Mouse (Mus musculus) embryonic facial prominence, embryonic 14.5 days (tissue): ENCODE results near the gene Rab3il1. TPM values are rescaled to one million over a fixed set of nuclear protein-coding genes. Genes with fewer than 3 reads are reported as not detected.

Experiments used
- ATAC-seq: fragments of 200-750 bp; cut with Nextera tagmentation; 2 replicates; pipeline ENCODE4 v1.8.0; 2017; ENCODE audit warnings: low read depth, moderate number of reproducible peaks, moderate TSS enrichment
- DNase-seq: peaks from one replicate; pipeline ENCODE4 v3.0.0-alpha.2; 2015; ENCODE audit warnings: low spot score
- H3K27ac ChIP-seq: fragments of 300-500 bp; sonication (generic); replicated peaks from 2 replicates; pipeline ENCODE4 v1.5.1; 2014; ENCODE audit warnings: low read depth, mild to moderate bottlenecking, low read length, moderate library complexity
- H3K27me3 ChIP-seq: fragments of 300-500 bp; sonication (generic); replicated peaks from 2 replicates; pipeline ENCODE4 v1.6.1; 2014; ENCODE audit warnings: low read length; ENCODE audit not compliant: control insufficient read depth, insufficient read depth
- H3K36me3 ChIP-seq: fragments of 300-500 bp; sonication (generic); 2 replicates; pipeline ENCODE4 v1.6.1; 2014; ENCODE audit warnings: low read length, mixed read lengths; ENCODE audit not compliant: control insufficient read depth, insufficient read depth
- H3K4me1 ChIP-seq: fragments of 300-500 bp; sonication (generic); 2 replicates; pipeline ENCODE4 v1.6.1; 2014; ENCODE audit warnings: antibody characterized with exemption, low read length; ENCODE audit not compliant: control insufficient read depth, insufficient read depth
- H3K4me2 ChIP-seq: fragments of 300-500 bp; sonication (generic); 2 replicates; pipeline ENCODE4 v1.6.1; 2014; ENCODE audit warnings: low read depth, mild to moderate bottlenecking, low read length, moderate library complexity, mixed read lengths
- H3K4me3 ChIP-seq: fragments of 300-500 bp; sonication (generic); 2 replicates; pipeline ENCODE4 v1.5.1; 2014; ENCODE audit warnings: low read depth, mild to moderate bottlenecking, low read length
- H3K9ac ChIP-seq: fragments of 300-500 bp; sonication (generic); 2 replicates; pipeline ENCODE4 v1.6.1; 2014; ENCODE audit warnings: low read depth, mild to moderate bottlenecking, low read length, moderate library complexity, mixed read lengths
- H3K9me3 ChIP-seq: fragments of 300-500 bp; sonication (generic); 2 replicates; pipeline ENCODE4 v1.6.1; 2016; ENCODE audit warnings: low read length; ENCODE audit not compliant: control insufficient read depth
- WGBS: fragments of 180-500 bp; shearing (Covaris S2); extraction: QIAGEN DNeasy Blood & Tissue Kit; methylation state at CpG from one replicate; pipeline ENCODE4 v1.1.7; 2014; 5-methylcytosine and 5-hydroxymethylcytosine counted together
- polyA plus RNA-seq: library from polyadenylated mRNA; unstranded; fragments of >200 nt; fragmentation: Nextera tagmentation; extraction: Ambion mirVana; gene quantifications from 2 replicates; pipeline ENCODE4 v1.2.1, GENCODE M21; 2014

The Rab3il1 gene
- polyA plus RNA-seq, 1 experiment from 2014 or later = 48.1 TPM

DNA sequence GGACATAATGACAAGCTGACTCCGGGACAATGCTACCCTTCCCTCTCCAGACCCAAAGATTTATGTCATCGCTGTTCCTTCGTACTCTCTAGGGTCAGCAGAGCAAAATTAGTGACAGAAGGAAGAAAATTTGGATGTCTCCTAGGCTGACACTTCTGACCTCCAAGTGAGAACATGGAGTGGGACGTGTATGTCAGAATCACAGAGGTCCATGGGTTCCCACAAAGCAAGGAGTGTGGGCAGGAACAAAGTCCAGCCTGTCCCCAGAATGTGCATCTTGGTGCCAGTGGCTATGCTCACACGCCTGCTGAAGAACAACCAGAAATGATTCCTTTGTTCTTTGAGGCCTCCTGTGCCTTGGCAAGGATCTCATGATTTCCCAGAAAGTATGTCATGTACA is 71.7 kb downstream of the Rab3il1 start:
- ATAC-seq = no peak
- Histone ChIP-seq H3K36me3 (peaks cover 97% of the 10 kb centered on the region), H3K4me2 (no peak overlapping the region), H3K27me3 (no peaks in the 10 kb centered on the region), H3K4me3 (no peak overlapping the region), H3K9me3 (no peaks in the 10 kb centered on the region), H3K4me1 (no peaks in the 10 kb centered on the region), H3K9ac (no peak overlapping the region), H3K27ac (no peak overlapping the region)
- no peak for DNase-seq
- WGBS = 92% methylated on average over 5 of the region's 5 CpGs

DNA sequence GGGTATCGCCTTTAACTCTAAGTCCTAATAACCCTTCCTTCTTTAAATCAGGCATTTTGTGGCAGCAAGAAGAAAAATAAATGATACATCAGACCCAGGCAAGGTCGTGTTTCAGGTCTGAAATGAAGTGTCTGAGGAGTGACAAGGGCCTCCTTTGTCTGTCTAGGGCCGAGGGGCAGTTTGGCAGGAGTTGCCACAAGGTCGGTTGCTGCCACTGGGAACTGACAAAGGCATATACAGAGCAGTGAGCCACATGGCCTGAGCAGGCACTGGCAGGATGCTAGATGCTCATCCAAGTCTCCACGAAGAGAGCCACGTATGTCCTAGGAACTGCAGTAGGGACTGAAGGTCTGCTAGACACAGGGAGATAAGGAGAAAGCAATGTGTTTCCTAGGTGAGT is 76.9 kb downstream of the Rab3il1 start:
- H3K4me3 ChIP-seq = no peak overlapping the region
- H3K4me1 ChIP-seq = no peaks in the 10 kb centered on the region
- whole genome bisulfite sequencing = 67% methylated on average over 6 of the region's 6 CpGs
- H3K27me3 ChIP-seq = no peaks in the 10 kb centered on the region
- H3K9me3 ChIP-seq = no peaks in the 10 kb centered on the region
- H3K9ac ChIP-seq = no peak overlapping the region
- DNase-seq = no peak
- no peak overlapping the region for H3K4me2 ChIP-seq
- peaks cover 92% of the 10 kb centered on the region for H3K36me3 ChIP-seq
- ATAC-seq = no peak
- no peak overlapping the region for H3K27ac ChIP-seq

DNA sequence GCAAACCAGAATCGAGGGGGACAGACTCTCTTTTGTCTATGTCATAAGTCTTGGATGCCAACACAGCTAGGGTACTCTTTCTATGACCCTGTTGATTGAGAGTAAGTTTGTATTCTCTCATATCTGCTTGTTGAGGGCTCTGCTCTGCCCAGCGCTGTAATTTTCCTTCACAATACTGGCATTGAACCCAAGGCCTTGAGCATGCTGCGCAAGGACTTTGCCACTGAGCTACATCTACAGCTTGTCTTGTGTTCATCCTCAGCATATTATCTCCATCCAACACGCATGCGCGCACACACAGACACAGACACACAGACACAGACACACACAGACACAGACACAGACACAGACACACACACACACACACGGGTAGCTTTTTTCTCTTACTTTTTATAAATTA is 78.9 kb downstream of the Rab3il1 start:
- Histone ChIP-seq H3K4me2 (no peak overlapping the region), H3K9ac (no peak overlapping the region), H3K9me3 (no peaks in the 10 kb centered on the region), H3K4me1 (no peaks in the 10 kb centered on the region), H3K27me3 (no peaks in the 10 kb centered on the region), H3K4me3 (no peak overlapping the region), H3K27ac (no peak overlapping the region), H3K36me3 (peaks cover 84% of the 10 kb centered on the region)
- WGBS = 95% methylated on average over 7 of the region's 7 CpGs
- ATAC-seq = no peak
- DNase-seq = no peak

DNA sequence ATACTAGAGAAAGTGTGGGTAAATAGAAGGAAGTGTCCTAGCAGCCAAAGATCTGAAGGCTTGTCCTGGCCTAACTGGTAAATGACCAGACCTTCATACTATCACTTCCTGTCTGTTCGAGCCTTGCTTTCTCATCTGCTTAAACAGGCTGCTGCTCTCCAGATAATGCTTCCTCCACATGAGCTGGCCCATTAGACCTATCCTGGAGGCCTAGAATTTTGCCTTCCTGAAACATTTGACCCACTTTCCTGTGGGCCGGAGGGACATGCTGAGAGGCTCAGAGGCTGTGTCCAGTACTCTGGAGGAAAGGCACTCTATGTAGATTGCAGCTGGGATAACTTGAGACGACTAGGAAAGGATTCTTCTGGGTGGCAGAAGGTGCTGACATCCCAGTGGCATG is 80.6 kb downstream of the Rab3il1 start:
- Histone ChIP-seq H3K9ac (no peak overlapping the region), H3K4me2 (no peak overlapping the region), H3K27ac (no peak overlapping the region), H3K36me3 (peaks cover 83% of the 10 kb centered on the region), H3K27me3 (no peaks in the 10 kb centered on the region), H3K4me3 (no peak overlapping the region), H3K9me3 (no peaks in the 10 kb centered on the region), H3K4me1 (no peaks in the 10 kb centered on the region)
- DNase-seq (no peak), ATAC-seq (no peak)
- WGBS = 83% methylated on average over 3 of the region's 3 CpGs

DNA sequence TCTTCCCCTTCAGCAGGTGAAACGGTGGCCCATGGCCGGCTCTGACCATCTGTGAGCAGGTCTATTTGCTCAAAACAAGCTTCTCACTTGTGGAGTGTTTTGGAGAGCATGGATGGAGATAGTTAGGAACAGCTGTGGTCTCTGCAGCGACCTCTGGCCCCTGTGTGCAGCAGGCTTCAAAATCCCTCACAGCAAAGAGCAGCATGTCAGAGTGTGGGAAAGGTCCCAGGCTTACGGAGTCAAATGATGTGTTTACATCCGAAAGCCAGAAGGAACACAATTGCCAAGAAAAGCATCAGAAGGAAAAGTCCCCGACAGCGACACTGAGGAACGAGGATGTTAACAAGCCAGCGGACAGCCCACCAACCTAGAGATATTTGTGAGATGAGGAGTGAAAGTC is 84.0 kb downstream of the Rab3il1 start:
- H3K9ac ChIP-seq = no peak overlapping the region
- no peak for ATAC-seq
- H3K4me2 ChIP-seq = no peak overlapping the region
- DNase-seq = no peak
- no peaks in the 10 kb centered on the region for H3K27me3 ChIP-seq
- no peaks in the 10 kb centered on the region for H3K4me1 ChIP-seq
- no peak overlapping the region for H3K27ac ChIP-seq
- H3K4me3 ChIP-seq = no peak overlapping the region
- no peaks in the 10 kb centered on the region for H3K9me3 ChIP-seq
- H3K36me3 ChIP-seq = peaks cover 83% of the 10 kb centered on the region
- 73% methylated on average over 9 of the region's 9 CpGs for WGBS

DNA sequence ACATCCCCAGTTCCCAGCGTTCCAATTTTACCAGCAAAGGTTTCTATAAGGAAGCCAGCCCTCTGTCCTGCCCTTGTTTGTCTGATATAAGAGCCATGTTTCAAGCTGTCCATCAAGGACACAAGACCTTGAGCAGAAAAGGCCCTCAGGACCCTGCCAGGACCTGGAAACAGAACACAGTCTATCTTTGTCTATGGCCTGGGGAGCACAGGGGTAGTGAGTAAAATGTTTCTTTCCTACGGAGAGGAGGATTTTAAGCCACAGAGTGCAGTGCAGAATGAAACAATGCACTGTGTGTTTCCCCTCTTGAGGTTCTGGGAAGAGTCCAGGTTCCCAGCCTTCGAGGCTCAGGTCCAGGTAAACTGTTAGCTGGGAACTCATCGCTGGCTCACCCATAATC is 85.5 kb downstream of the Rab3il1 start:
- H3K4me3 ChIP-seq = no peak overlapping the region
- H3K4me2 ChIP-seq = no peak overlapping the region
- H3K27me3 ChIP-seq = no peaks in the 10 kb centered on the region
- no peak overlapping the region for H3K9ac ChIP-seq
- DNase-seq (no peak), ATAC-seq (no peak)
- H3K36me3 ChIP-seq = peaks cover 80% of the 10 kb centered on the region
- H3K4me1 ChIP-seq = no peaks in the 10 kb centered on the region
- 86% methylated on average over 4 of the region's 4 CpGs for WGBS
- H3K27ac ChIP-seq = no peak overlapping the region
- H3K9me3 ChIP-seq = no peaks in the 10 kb centered on the region

Other genes with a start within 250 kb of the Rab3il1 start
- not detected in 2 replicates for gene Scgb2a2, start 154.1 kb upstream of the Rab3il1 start, polyA plus RNA-seq
- 65.5 and 72.3 TPM in 2 replicates for gene Incenp, start 102.1 kb upstream of the Rab3il1 start, polyA plus RNA-seq
- gene Fth1, start 21.1 kb upstream of the Rab3il1 start, polyA plus RNA-seq = 1,690 and 1,712 TPM in 2 replicates
- 1.5 and 2.2 TPM in 2 replicates for gene Best1, start within 50 bp of the Rab3il1 start, polyA plus RNA-seq
- 15.6 and 20.9 TPM in 2 replicates for gene Fads3, start 39.9 kb downstream of the Rab3il1 start, polyA plus RNA-seq
- 23.4 and 28.4 TPM in 2 replicates for gene Fads2, start 100.1 kb downstream of the Rab3il1 start, polyA plus RNA-seq
- 73.6 and 79.5 TPM in 2 replicates for gene Fads1, start 181.2 kb downstream of the Rab3il1 start, polyA plus RNA-seq
- 482 and 563 TPM in 2 replicates for gene Tmem258, start 202.3 kb downstream of the Rab3il1 start, polyA plus RNA-seq
- 52.7 and 63.0 TPM in 2 replicates for gene Fen1, start 202.5 kb downstream of the Rab3il1 start, polyA plus RNA-seq
- gene Myrf, start 239.1 kb downstream of the Rab3il1 start, polyA plus RNA-seq = 0.87 and 0.96 TPM in 2 replicates